Mouse (Mus musculus): ENCODE measurements around the gene Bzw1.
"Not testable (repeated sequence)": the region's sequence is repeated elsewhere in the genome, so short reads cannot be mapped to it uniquely, and the experiment has no call there.

Gene Bzw1

GRCm38 (mm10) chr1:58392652-58393283 is at the start of gene Bzw1:
TSS of gene Bzw1 (plus strand) at chr1:58392898.
- DNase-seq (ENCODE audit: low spot score in 2 of 2), result peak; percentile 92 to 93

GRCm38 (mm10) chr1:58343861-58344260 is 48.8 kb upstream of the Bzw1 start:
- no peak for DNase-seq (ENCODE audit: low spot score in 2 of 2)

GRCm38 (mm10) chr1:58344570-58344969 is 48.1 kb upstream of the Bzw1 start:
- DNase-seq (ENCODE audit: low spot score in 2 of 2), result no peak

GRCm38 (mm10) chr1:58346159-58346558 is 46.5 kb upstream of the Bzw1 start:
- no peak for DNase-seq (ENCODE audit: low spot score in 2 of 2)

GRCm38 (mm10) chr1:58348712-58349111 is 44.0 kb upstream of the Bzw1 start:
- DNase-seq (ENCODE audit: low spot score in 2 of 2), result no peak

- no peak for DNase-seq (ENCODE audit: low spot score in 2 of 2)
These were observed 39.3 kb upstream of the Bzw1 start for GRCm38 (mm10) chr1:58353238-58353893.

- DNase-seq (ENCODE audit: low spot score in 2 of 2), result peak; percentile 58 to 61
These were observed 33.5 kb upstream of the Bzw1 start for GRCm38 (mm10) chr1:58358958-58359901.

GRCm38 (mm10) chr1:58362296-58362695 is 30.4 kb upstream of the Bzw1 start:
- no peak for DNase-seq (ENCODE audit: low spot score in 2 of 2)

- no peak for DNase-seq (ENCODE audit: low spot score in 2 of 2)
These were observed 28.1 kb upstream of the Bzw1 start for GRCm38 (mm10) chr1:58364551-58364950.

GRCm38 (mm10) chr1:58365829-58366228 is 26.9 kb upstream of the Bzw1 start:
- no peak for DNase-seq (ENCODE audit: low spot score in 2 of 2)

GRCm38 (mm10) chr1:58366737-58367471 is 25.8 kb upstream of the Bzw1 start:
- DNase-seq (ENCODE audit: low spot score in 2 of 2), result no peak

- no peak for DNase-seq (ENCODE audit: low spot score in 2 of 2)
These were observed 23.0 kb upstream of the Bzw1 start for GRCm38 (mm10) chr1:58369716-58370115.

GRCm38 (mm10) chr1:58374266-58374665 is 18.4 kb upstream of the Bzw1 start:
- DNase-seq (ENCODE audit: low spot score in 2 of 2), result not testable (repeated sequence)

- no peak for DNase-seq (ENCODE audit: low spot score in 2 of 2)
These were observed 17.0 kb upstream of the Bzw1 start for GRCm38 (mm10) chr1:58375574-58376147.

- DNase-seq (ENCODE audit: low spot score in 2 of 2), result no peak
These were observed 10.0 kb upstream of the Bzw1 start for GRCm38 (mm10) chr1:58382586-58383281.

- DNase-seq (ENCODE audit: low spot score in 2 of 2), result no peak
These were observed 1.1 kb upstream of the Bzw1 start for GRCm38 (mm10) chr1:58391421-58392267.

- no peak for DNase-seq (ENCODE audit: low spot score in 2 of 2)
These were observed 438 bp upstream of the Bzw1 start for GRCm38 (mm10) chr1:58392268-58392651.

GRCm38 (mm10) chr1:58393284-58394195 is 842 bp downstream of the Bzw1 start:
- peak; percentile 23 to 37 for DNase-seq (ENCODE audit: low spot score in 2 of 2)

GRCm38 (mm10) chr1:58395341-58395740 is 2.6 kb downstream of the Bzw1 start:
- no peak for DNase-seq (ENCODE audit: low spot score in 2 of 2)
